Mouse (Mus musculus) heart, postnatal 4 days (tissue): ENCODE results near the gene Atxn7l1. TPM values are rescaled to one million over a fixed set of nuclear protein-coding genes. Genes with fewer than 3 reads are reported as not detected.

Experiments used
- DNase-seq: peaks from one replicate; pipeline ENCODE4 v3.0.0; 2021
- total RNA-seq, 2 experiments: library from RNA; stranded (reverse); gene quantifications; 2 replicates each; pipeline ENCODE4 v1.2.3; 2021

Atxn7l1 gene
- total RNA-seq, 2 experiments from 2014 or later, result 16.8 to 17.5 TPM

GRCm38 (mm10) chr12:33183138-33183627, 35.7 kb downstream of the Atxn7l1 start:
- DNase-seq, result no peak

DNA sequence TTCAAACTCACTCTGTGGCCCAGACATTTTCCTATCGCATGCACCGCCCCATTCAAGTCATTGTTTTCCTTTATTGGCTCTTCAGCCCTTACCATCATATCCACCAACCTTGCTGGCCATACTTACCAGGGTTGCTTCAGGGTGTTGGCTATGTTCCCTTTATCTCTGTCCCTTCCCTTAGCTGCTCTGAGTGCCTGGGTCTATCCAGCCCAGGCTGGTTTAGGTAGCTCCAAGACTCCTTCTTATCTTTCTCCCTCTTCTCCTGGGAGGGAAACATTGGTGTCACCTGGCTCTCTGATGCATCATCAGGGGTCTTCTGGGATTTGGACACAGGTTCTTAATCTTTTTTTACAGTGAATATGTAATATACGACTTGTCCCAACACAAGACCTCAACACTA, 36.6 kb downstream of the Atxn7l1 start:
- no peak for DNase-seq

GRCm38 (mm10) chr12:33185046-33185445, 37.6 kb downstream of the Atxn7l1 start:
- no peak for DNase-seq

DNA sequence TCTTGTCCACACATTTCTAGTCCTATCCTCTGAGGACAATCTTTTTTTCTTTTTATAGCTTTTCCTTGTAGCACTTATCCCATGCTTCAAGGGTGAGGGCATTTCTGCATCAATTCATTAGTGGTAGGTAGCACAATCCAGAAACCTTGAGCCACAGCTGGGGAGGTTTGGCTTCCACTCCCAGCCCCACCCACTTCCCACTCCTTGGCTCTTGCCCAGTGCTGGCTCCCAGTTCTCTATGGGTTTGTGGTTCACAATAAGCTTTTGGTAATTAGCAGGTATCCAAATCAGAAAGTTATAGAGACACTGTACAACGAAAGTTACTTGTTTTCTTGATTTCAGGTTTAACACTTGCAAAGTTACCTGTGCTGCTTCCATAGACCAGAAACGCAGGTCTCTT, 38.8 kb downstream of the Atxn7l1 start:
- DNase-seq, result peak; percentile 31

DNA sequence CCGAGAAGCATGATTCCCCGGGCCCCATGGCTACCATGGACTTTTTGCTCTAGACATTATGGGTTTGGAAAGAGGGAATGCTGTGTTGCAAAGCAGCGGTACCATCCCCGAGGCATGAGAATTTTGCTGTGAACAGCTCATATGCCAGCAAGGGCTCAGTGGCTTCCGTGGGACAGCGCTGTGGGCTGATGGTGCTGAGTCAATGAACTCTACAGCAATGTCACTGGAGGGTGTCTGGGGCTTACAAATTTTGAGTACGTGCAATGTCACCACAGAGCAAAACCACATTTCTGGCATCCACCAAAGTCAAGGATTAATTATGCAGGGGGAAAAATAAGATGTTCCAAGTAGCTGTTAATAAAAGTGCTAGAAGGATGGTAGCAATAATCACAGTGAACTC, 42.6 kb downstream of the Atxn7l1 start:
- DNase-seq, result no peak

GRCm38 (mm10) chr12:33190633-33191032, 43.1 kb downstream of the Atxn7l1 start:
- no peak for DNase-seq

- peak; percentile 65 for DNase-seq
These were observed 46.0 kb downstream of the Atxn7l1 start for GRCm38 (mm10) chr12:33193408-33193901.

GRCm38 (mm10) chr12:33195175-33195574, 47.7 kb downstream of the Atxn7l1 start:
- DNase-seq, result no peak

- DNase-seq, result no peak
These were observed 49.8 kb downstream of the Atxn7l1 start for GRCm38 (mm10) chr12:33197287-33197686.

GRCm38 (mm10) chr12:33197746-33198145, 50.3 kb downstream of the Atxn7l1 start:
- DNase-seq, result peak; percentile 69

DNA sequence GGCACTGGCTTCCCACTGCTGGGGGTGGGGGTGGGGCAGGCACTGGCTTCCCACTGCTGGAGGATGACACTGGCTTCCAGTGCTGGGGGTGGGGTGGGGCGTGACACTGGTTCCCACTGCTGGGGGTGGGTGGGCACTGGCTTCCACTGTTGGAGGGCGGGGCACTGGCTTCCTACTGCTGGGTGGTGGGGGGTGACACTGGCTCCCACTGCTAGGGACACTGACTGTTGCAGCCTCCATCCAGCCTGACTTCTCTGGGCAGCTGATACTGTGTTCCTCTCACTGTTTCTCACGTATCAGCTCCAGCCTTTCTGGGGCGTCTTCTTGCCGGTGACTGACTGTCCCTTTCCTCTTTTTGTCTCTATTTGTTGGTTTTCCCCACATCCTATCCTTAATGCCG, 53.6 kb downstream of the Atxn7l1 start:
- no peak for DNase-seq

- no peak for DNase-seq
These were observed 54.2 kb downstream of the Atxn7l1 start for GRCm38 (mm10) chr12:33201491-33202210.

DNA sequence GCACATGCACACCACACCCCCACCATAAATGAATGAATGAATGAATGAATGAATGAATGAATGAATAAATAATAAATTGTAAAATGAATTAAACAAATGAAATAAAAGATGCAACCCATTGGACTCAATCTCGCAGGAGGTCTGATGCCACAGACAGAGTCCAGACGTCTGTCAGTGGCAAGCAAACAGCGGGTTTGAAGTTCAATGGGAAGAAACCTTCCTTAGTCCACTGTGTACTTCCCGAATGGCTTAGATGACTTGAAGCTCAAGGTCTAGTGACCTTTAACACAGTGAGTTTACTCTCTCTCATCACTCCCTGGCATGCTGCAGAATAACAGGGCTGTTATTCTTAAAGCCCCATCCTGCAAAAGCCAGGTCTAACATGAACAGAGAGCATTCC, 57.8 kb downstream of the Atxn7l1 start:
- DNase-seq, result no peak

DNA sequence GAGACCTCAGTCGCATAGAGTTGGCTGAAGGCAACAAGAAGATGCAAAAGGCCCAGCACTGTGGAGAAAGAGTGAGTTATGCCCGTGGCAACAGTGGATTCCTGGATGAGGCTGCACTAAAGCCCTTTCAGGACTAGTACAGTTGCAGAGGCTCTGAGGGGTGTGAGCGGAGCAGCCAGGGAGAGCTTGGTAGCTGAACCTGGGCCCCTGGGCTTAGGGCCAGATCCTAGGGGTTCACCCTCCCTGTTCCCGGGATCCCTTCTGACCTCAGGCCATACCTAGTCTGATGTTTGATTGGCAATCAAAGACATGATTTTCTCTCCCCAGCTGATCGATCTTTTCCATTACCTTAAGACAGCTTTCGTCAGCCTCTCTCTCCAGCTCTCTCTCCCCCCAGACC, 58.8 kb downstream of the Atxn7l1 start:
- DNase-seq, result no peak

DNA sequence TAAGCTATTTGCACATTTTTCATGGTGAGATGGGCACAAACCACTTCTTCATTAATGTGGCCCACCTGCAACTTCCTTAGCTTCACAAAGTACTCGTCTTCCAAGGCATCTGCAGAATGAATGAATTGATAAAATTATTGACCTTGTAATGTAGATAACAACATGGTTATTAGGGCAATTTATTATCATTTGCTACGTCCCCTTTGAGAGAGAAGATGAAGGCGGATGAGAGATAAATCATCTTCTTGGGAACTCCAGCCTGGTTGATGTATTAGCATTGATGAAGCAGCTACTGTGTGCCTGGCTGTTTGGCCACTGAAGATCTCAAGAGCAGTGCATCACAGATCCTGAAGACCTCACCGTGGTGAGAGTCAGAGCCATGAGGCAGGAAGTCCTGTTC, 63.4 kb downstream of the Atxn7l1 start:
- no peak for DNase-seq

DNA sequence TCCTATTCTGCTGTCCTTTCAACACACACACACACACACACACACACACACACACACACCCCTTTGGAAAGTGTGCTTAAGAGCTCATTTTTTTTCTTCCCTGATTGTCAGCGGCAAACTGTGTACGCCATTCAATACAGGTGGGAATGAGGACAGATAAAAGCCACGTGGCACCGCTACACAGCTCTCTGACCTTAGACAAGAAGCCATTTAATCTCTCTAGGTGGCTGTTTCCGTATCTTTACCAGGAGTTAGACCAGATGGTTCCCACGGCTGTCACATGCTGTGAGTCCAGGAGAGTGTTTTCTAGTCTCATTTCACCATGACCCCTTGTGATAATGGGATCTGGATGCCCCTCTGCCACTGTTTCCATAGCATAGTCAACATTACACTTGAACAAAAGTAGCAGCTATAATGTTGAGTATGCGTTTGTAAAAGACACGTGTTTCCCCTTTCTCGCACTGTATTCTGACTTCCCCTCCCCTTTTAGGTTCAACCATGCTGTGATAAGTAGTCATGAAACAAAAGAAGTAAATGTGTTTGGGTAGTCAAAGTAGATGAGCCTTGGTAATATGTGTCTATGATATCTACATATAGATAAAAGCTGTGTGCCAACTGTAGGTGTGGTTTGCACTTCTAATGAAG, 70.8 kb downstream of the Atxn7l1 start:
- no peak for DNase-seq

DNA sequence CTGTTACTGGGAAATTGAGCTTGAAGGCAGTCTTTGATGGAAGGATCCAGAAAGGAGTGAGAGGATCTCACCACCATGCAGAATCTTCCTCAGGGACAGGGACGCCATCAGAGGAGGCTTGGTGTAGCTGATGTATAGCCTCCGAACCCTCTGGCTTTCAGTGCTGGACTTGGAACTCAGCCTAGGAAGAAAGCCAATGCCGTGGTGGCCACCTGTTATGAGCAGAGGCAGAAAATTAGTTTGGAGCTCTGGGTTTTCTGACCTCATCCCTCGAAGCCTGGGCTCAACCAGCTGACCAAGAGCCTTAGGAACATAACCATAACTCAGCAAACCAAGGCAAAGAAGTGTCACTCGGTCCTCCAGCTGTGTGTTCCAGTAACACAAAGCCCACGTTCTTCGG, 71.9 kb downstream of the Atxn7l1 start:
- peak; percentile 18 for DNase-seq

- no peak for DNase-seq
These were observed 72.6 kb downstream of the Atxn7l1 start for GRCm38 (mm10) chr12:33220081-33220480.

- peak; percentile 59 for DNase-seq
These were observed 73.1 kb downstream of the Atxn7l1 start for GRCm38 (mm10) chr12:33220509-33221051.

GRCm38 (mm10) chr12:33222187-33222586, 74.7 kb downstream of the Atxn7l1 start:
- DNase-seq, result no peak

DNA sequence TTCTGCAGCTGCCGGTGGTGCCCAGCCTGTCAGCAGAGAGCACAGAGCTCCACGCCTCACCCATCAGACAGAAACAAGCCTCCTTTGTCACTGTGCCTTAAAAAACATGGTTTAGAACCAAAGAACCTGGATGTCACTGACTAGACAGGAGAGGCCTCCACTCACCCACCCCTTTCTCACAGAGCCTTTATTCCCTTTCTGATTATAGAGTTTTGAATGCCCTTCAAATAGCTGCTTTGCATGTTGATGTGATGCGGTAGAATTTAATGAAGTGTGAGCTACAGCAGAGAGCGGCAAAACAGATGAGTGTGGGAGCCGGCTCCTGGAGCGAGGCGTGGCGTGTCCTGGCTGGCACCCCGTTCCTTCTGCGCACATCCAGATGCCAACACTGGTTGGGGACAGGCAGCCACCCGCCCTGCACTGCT, 77.6 kb downstream of the Atxn7l1 start:
- DNase-seq, result no peak

DNA sequence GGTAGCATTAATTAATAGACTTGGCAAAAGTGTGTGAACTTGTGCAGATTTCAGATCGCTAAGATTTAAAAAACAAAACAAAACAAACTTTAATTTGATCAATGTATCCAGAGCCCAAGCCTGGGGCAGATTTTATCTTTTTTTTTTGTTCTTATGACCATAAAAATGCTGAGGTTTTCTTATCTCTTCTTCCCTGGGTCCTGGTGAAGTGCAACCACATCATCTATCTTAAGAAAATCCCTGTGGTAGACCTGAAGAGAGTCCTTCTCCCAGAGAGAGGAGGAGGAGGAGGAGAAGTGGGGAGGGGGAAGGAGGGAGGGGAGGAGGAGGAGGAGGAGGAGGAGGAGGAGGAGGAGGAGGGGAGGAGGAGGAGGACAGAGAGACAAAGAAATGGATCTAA, 78.5 kb downstream of the Atxn7l1 start:
- DNase-seq, result no peak

DNA sequence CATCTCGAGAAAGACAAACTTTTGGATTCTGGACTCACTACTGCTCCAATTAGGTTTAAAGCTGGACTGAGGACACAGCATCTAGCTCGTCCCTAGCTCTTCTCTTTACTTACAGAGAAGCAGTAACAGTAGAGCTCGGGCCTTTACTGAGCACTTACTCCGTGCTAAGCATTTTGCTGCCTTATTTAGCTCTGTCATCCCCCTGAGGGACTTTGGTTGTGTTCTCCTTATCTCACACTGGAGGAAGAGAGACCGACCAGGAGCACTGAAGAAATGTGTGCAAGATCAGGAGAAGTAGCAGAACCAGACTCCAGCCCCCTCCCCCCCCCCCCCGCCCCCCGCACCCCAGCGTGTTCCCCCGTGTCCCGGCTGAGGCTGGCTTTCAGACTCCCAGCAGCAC, 79.1 kb downstream of the Atxn7l1 start:
- no peak for DNase-seq

DNA sequence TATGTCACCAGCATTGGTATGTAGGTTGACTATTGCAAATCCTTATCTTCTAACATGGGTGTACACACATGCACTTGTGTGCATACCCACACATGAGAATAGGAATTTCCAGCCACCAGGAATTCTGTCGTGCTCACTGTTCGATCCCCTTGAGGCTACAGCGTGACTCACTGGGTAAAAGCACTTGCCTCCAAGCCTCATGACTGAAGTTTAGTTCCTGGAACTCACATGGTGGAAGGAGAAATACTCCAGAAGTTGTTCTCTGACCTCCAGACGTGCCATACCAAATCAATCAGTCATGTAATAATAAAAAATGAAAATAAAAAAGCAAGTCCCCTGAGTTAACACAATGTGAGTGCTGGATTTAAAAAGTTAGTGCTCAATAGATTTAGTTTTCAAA, 87.8 kb downstream of the Atxn7l1 start:
- no peak for DNase-seq
